Mouse (Mus musculus) fat pad, adult 2 months (tissue): ENCODE results near the gene Atat1.
A peak's percentile ranks its signal among the peaks of the same experiment; 100 is the strongest.

Experiments
- DNase-seq: peaks from one replicate; pipeline ENCODE4 v3.0.0-alpha.2; 2011; ENCODE audit warnings: low read depth, low spot score; ENCODE audit errors: extremely low read depth

Gene Atat1

DNA sequence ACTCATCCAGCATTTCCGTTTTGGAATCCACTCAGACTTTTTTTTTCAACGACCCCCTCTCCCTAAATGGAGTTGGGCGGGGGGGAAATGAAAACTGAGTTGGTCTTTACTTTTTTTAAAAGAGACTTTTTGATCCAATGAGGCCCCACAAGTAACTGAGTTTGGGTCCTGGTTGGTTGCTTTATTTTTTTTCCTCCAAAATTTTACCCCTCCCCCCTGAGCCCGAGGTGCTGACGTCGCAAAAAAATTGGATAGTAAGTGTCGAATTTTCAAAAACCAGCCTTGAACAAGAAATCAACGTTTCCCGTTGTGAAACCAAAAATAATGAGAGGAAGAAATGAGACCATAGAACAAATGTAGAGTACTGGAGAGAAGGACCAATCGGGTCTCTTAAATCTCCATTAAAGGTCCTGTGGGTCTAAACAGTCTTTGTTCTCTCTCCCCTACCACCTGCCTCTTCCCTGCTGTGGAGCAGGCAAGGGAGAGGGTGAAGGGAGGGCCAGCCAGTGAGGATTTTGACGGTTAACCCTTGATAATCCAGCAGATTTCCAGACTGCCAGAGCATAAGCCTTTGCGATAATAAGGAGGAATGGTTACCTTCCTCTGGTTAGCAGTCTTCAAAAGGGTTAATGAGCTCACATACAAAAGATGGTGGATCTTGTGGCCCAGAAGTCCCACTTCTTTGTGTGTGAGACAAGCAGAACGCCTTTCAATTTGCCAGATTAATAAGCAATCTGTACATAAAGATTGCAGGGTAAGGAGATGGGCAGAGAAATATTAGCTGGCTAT lies 7.8 kb upstream of the Atat1 start:
- DNase-seq, result no peak

DNA sequence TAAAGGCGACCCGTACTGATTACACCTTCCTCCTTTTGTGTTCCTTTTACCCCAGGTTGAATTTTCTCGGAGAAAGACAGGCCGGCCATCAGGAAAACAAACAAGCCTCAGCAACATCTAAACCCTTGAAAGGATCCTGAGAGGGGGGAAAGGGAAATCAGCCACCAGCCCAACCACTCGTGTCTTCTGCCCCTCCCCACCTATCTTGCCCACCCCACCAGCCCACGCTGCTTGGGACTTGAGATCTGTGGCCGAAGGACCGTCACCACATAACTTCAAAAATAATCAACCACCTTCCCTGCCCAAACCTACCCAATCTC lies 7.2 kb upstream of the Atat1 start:
- DNase-seq, result no peak

DNA sequence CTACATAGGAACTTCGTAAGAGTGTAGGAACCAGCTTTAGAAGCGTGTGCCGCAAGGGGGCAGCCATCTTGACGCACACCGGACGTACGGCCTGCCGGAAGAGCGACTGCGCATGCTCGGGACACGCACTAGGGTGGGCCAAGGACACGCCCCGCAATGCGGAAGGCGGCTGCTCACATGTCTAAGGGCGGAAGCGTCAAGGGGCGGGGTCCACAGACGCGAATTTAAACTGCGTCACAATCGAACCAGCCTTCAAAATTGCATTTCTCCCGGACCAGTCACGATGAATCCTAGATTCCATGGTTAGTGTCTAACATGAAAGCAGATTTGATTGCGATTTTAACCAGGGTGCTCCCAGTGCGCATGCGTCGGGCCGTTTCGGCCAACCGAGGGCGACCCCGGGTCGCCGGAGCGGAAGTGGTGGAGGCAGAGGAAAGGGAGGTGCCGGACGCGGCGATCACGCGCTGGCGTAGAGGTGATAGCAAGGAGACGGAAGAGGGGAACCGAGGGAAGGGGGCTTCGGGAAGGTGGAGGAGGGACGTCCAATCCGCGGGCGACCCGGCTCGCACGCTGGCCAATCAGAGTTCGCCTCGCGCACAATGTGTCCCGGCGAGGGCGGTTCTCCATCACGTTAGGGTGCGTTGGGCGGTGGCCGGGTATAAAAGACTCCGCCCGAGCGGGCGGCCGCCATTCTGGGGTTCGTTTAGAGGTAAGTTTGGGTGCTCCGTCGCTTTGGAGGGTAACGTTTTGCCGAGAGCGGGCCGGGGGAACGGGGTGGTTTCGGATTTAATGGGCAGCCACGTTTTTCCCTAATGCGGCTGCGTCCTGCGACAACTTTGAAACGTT lies 6.6 kb upstream of the Atat1 start, which contains the start of the genes Mrps18b and Ppp1r10:
Gene Mrps18b, minus strand, starts transcription at position 93 of the 846 bp plus-strand sequence.
Gene Ppp1r10, plus strand, starts transcription at position 138 of the 846 bp plus-strand sequence.
- peak; percentile 87 for DNase-seq

DNA sequence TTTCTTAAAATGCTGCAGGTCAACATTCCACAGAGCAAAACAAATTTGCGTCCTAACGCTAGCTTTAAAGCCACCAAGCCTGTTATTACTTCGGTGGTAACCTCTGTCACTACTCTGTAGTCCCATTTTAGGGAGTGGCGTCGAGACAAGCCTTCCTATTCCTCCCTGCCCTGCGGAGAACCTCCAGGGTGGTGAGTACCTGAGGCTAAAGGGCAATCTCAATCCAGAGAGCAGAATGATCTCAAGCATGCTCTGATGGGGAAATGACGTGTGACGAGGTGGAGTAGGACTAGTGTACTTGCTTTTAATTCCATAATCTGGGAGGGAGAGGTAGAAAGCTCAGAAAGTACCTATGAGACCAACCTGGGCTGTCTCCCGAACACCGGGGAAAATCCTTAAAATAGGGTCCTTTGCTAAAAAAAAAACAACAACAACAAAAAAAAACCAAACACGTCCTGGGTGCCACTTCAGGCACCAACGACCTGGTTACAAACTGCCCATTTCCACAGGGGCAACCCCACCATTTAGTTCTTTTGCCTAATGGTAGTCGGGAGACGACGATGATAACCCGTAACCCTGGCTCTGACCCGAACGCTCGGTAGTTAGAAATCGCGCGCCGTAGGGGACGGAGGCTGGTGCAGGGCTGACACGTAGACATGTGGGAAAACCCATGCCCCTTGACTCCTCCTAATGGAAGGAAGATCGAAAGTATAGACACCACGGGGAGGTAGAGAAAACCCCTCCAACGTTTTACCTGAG lies 5.8 kb upstream of the Atat1 start:
- no peak for DNase-seq

DNA sequence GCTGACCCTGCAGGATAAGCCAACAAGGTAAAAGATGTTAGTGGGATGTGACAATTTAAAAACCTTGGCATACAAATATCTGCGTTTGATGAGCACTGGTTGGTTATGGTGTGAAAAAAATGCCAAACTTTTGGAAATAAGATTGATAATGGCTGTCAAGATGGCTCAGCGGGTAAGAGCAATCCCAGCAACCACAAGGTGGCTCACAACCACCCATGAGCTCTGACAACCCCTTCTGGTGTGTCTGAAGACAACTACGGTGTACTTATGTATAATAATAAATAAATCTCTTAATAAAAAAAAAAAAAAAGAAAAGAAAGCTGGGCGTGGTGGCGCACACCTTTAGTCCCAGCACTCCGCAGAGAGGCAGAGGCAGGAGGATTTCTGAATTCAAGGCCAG lies 5.1 kb upstream of the Atat1 start:
- DNase-seq, result no peak

DNA sequence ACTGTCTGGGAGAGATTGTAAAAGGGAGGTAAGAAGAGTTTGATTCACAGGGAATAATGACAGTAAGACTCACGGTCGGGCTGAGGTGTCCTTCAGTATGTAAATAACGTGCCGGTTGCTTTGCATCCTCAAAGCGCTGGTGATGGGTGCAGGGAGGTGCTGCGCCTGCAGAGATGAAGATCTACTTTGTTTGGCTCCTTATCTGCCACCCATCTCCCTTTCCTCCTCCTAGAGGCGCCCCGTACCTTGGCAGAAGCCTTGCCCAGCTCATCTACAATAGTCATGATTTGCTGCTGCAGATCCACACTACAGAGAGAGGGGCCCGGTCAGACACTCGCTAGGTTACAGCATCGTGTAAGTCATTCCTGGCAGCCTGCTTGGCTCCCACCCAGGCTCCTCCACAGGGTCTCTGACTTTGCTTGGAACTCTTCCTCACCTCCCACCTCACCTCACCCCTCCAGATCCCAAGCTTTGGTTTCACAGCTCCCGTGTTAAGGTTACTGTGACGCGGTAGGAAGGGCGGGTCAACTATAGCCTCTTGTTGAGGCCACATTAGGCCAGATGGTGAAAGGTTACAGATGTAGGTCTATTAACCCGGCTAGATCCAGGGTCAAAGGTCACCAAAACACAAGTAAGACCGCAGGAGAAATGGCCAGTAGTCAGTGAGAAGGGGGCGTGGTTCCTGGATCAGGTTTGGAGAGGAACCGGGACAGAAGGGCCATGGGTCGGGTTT lies 523 bp downstream of the Atat1 start:
- DNase-seq, result no peak

DNA sequence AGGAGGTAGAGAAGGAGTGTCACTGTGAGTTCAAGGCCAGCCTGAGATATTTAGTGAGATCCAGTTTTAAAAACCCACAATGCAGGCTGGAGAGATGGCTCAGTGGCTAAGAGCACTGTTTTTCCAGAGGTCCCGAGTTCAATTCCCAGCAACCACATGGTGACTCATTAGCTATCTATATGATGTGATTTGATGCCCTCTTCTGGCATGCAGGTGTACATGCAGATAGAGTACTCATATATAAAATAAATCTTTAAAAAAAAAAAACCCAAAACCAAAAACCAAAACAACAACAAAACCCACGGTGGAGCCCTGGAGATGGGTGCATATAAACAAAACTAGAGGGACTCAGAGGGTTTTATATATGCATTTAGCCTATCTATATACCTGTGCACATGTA lies 2.3 kb downstream of the Atat1 start:
- DNase-seq, result no peak

DNA sequence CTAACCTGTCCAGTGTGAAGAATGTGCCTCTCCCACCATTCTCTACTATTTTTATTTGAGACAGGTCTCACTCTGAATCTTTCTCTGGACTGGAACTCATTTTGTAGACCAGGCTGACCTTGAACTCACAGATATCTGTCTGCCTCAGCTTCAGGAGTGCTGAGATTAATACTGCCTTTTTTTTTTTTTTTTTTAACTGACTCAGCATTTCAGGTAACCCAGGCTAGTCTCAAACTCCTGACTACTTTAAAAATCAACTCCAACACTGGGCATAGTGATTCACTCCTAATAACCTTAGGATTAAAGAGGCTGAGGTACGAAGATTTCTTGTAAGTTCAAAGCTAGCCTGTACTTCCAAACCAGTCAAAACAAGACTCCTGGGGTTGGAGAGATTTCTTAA lies 4.3 kb downstream of the Atat1 start:
- no peak for DNase-seq

DNA sequence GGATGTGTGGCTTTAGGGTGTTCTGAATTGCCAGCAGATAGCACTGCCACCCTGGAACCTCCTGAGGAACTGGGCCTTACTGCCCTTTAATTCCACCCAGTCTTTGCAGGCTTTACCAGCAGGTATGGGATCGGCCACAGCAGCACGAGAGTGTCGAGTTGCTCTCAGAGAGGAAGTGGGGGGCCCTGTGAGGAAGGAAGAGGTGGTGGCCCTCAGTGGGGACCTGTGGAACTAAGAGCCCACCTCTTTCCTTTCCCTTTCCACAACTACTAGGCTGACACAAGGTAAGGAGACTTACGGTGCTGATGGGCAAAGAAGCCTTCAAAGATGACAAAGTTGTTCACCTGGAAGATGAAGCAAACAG lies 5.9 kb downstream of the Atat1 start:
- DNase-seq, result no peak

DNA sequence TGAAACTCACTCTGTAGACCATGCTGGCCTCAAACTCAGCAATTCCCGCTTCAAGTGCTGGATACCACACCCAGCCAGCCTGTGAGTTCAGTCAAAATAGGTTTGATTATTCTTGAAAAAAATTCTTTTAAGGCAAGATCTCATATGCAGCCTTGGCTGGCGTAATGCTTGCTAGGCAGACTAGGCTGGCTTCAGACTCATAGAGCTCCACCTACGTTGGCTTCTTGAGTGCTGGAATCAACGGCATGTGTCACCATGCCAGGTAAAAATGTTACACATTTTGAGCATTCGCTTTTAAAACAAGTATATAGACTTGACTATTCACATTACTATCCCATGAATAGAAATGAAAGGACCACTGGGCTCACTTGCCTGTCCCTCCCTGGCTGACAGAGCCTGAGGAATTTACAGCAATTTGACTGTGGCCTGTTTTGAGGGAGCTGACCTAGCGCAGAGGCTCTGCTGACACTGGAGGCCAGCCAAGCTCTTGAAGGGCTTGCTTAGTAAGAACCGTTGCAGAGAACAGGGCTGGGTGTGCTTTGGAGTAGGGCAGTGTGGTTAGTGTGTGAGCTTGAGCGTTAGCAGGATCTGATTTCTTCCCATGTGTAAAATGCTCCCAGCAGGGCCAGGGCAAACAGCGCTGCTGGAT lies 6.4 kb downstream of the Atat1 start:
- DNase-seq, result no peak

DNA sequence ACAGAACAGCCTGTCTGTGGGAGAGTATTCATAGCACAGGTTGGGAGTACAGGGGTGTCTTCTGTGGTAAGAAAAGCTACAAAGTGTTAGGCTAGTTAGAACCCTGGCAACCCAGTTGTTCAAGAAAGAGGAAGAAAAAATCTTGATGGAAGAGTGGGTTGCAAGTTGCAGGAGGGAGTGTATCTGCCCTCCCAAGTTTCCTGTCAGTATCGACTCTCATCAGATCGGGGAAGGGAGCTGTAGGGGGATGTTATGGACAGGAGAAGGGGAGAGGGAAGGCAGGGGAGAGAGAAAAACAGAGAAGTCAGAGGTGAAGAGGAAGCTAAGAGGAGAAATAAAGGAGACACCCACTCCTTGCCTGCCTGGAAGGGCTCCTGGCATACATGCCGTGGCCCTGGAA lies 9.2 kb downstream of the Atat1 start:
- DNase-seq, result no peak

DNA sequence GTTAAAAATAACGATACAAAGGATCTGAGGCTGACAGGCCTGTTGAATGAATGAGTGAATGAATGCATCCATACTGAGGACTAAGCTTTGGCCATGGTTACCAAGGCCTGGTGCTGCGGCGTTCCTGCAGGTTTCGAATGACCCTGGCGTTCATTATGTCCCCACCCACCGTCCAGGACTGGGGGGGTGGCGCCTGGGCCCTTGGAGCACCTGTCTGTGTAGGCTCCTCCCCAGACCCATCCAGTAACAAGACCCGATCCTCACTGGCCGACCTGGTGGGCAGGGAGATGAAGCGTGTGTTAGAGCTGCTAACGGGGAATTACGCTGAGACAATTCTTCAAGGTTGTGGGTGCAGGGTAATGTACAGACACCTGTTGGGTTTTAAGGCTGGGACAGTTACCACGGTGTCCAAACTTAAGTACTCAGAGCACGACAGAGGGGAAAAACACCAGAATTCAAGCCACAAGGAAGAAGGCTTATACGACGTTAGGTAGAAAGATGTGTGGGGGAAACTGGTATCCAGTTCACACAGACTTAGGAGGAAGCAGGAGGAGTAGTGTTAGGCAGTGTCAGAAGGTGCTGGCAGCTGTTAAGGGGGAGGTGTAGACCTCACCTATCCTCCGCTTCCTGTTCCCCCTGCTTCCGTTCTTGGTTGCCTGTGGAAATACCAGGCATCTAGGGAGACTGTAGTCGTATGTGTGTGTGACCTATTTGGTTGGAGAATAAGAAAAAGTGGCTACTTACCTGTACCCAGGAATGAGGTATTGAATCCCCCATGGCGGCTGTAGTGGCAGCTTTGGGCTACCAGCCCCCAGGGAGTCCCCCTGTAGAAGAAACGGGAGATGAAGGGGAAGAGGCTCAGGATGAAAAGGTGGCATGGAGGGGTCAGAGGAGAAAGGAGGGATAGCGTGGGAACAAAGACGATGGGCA lies 12.0 kb downstream of the Atat1 start:
- no peak for DNase-seq

DNA sequence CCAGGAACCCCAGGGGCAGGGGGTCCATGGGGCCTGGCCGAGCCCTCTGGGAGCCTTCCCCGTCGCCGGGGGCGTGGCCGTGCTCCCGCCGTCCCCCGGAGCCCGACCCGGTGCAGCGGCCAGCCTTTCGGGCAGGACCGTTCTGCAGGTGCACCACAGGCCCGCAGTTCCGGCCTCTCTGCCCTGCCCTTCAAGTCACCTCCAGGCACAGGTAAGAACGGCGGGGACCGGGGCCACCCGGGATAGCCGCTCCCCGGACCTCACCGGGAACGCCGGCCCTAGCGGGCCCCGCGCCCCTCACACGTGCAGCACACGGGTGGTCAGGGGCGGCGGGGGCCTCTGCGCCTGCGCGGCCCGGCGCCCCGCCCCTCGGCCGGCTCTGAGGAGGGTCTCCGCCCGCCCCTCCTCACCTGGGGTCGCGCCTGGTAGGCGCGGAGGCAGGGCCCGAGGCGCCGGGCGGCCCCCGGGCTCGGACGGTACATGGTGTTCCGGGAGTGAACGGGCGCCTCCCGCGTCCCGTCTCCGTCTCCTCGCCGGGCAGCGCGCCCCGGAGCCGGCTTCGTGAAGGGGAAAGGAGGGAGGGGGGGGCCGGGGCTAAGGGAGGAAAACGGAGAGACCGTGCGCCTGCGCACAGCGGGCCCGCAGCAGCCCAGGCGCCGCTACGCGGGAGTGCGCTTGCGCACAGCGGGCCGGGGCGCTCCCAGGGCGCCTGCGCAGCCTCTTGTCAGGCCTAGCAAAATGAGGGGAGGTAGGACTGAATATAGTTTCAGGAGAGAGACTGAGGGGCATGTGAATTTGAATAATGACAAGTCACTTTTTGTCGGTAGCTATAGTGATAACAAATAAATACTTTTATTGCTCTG lies 12.9 kb downstream of the Atat1 start, which contains the start of gene 2310061I04Rik:
Gene 2310061I04Rik, minus strand, starts transcription at position 651 of the 863 bp plus-strand sequence.
- DNase-seq, result no peak

DNA sequence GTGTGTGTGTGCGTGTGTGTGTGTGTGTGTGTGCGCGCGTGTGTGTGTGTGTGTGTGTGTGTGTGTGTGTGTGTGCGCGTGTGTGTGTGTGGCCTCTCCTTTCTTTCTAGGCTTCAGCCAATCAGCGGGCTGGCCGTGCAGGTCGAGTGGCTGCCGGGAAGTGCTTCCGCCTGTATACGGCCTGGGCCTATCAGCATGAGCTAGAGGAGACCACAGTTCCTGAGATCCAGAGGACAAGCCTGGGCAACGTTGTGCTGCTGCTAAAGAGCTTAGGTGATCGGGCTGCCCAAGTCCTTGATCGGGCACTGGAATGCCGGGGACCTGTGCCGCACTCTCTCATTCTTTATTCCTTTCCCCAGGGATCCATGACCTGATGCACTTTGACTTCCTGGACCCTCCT lies 22.1 kb downstream of the Atat1 start:
- no peak for DNase-seq

DNA sequence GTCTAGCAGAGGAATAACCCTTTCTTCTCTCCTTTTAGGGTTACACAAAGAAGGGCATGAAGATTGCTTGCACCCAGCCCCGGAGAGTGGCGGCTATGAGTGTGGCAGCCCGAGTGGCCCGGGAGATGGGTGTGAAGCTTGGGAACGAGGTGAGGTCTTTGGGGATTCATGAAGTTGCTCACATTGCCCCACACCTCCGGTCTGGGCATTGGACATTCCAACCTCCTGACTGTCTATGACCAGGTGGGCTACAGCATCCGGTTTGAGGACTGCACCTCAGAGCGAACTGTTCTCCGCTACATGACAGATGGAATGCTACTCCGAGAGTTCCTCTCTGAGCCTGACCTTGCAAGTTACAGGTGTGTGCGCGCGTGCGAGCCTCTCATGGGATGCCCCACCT lies 26.1 kb downstream of the Atat1 start:
- no peak for DNase-seq

DNA sequence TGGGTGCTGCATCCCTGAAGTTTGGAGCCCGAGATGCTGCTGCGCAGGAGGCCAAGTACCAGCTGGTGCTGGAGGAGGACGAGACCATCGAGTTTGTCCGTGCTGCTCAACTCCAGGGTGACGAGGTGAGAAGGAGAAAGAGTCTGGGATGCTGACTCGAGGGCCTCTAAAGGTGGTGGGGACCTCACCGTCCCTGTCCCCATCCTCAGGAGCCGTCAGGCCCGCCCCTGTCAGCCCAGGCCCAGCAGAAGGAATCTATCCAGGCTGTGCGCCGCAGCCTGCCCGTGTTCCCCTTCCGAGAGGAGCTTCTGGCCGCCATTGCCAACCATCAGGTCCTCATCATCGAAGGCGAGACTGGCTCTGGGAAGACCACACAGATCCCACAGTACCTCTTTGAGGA lies 27.0 kb downstream of the Atat1 start:
- no peak for DNase-seq

DNA sequence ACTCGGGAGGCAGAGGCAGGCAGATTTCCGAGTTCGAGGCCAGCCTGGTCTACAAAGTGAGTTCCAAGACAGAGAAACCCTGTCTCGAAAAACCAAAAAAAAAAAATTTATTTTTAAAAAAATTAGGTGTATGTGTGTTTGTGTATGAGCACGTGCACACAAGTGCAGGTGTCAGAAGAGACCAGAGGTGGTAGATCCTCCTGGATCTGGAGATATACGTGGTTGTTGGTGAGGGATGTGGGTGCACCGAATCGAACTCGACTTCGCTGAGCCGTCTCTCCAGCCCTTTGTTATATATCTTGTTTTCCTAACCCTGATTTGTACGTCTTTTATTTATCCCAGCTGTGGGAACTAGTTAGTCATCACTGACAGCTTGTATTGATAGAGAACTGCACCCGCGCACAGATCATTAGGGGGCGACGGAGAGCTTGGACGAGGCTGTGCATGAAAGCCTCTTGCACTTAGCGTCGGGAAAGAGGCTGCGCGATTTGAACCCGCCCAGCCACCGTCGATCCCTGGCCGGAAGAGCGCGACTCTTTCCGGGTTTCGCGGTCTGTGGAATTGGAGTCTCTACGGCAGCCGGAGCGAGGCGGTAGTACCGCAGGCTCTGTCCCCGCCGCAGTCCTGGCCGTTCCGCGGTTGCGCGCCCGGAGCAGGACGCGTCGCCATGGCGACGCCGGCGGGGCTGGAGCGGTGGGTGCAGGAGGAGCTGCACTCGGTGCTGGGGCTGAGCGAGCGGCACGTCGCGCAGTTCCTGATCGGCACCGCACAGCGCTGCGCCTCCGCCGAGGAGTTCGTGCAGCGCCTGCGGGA lies 30.4 kb downstream of the Atat1 start, which contains the start of gene Dhx16:
Gene Dhx16, plus strand, starts transcription at position 575 of the 813 bp plus-strand sequence.
- DNase-seq, result peak; percentile 57
